ENCODE assay signal across 12 mouse cellular contexts in the genomic region with DNA sequence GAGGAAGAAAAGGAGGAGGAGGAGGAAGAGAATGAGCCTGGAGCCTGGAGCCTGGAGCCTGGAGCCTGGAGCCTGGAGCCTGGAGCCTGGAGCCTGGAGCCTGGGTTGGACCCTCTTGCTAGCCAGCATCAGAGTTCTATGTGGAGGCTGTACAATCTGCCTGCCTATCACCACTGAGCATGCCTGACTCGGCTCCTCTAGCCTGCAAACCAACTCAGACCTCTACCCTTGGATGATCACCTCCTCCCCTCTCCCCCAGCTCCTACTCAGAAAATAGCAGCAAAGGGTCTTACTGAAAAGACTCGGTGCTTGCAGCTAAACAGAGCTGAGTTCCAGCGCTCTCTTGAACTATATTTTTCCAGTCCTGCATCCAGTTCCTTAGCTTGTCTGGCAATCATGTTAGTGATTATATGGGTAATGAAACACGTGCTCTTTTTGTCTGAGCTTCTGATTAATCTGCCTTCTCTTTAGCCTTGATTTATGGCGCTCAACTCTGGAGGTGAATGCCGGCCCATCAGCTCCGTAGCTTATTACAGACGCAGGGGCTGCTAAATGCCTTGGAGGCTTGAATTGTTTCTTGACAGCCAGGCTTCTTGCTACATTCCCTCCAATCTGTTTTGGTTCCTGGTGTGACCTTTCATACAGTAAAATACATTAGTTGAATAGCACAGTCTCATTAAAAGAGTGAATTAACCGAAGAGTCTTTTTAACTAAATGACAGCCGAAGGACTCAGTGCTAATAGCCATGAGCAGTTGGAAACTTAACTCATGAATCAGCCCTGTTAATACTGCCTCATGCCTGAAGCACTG.
DNase-seq lines count a peak whose midpoint lies in the region; ATAC-seq and TF ChIP-seq lines count a peak whose summit lies in the region.
"Had no signal": no experiment of that assay in that cellular context is flagged by ENCODE, and none has a peak within 500 bp of the region (broad histone marks: within the 10 kb centered on the region; RNA-seq: fewer than 3 reads in every experiment).

No protein-coding gene starts in this region.

- no peak overlapping the region for H3K4me3 ChIP-seq in midbrain, embryonic 11.5 days (ENCODE audit: low read depth, low read length)
- no peak overlapping the region for H3K4me3 ChIP-seq in midbrain, embryonic 10.5 days
- H3K4me3 ChIP-seq in forebrain, postnatal 0 days (ENCODE audit: low read depth, low read length) = no peak overlapping the region
- H3K4me3 ChIP-seq in limb, embryonic 13.5 days = no peak overlapping the region
- H3K4me3 ChIP-seq in neural tube, embryonic 14.5 days (ENCODE audit: low read depth, low read length) = no peak overlapping the region

- H3K36me3 ChIP-seq in midbrain, embryonic 11.5 days (ENCODE audit: control insufficient read depth, insufficient read depth, low read length) = no peaks in the 10 kb centered on the region
- H3K36me3 ChIP-seq in midbrain, embryonic 10.5 days = no peaks in the 10 kb centered on the region
- H3K36me3 ChIP-seq in forebrain, postnatal 0 days (ENCODE audit: insufficient read depth) = no peaks in the 10 kb centered on the region
- no peaks in the 10 kb centered on the region for H3K36me3 ChIP-seq in limb, embryonic 13.5 days
- no peaks in the 10 kb centered on the region for H3K36me3 ChIP-seq in neural tube, embryonic 14.5 days (ENCODE audit: control insufficient read depth, insufficient read depth, low read length)

- ATAC-seq in midbrain, embryonic 11.5 days (ENCODE audit: low FRiP score) = no peak
- 0 out of 2 replicates have a peak, but pooled peaks have one; percentile 48 for ATAC-seq in forebrain, postnatal 0 days
- ATAC-seq in limb, embryonic 13.5 days (ENCODE audit: low FRiP score, low read depth) = no peak
- peak; percentile 80 for ATAC-seq in neural tube, embryonic 14.5 days (ENCODE audit: low read depth)
- ATAC-seq: CD4-positive, CD25-positive, alpha-beta regulatory T cell, adult 4 months; inflammation-experienced regulatory T-cells, adult 6 months had no signal

- H3K27ac ChIP-seq in midbrain, embryonic 11.5 days (ENCODE audit: low read depth, low read length) = no peak overlapping the region; the same call in 1 of the 2 replicates
- H3K27ac ChIP-seq in midbrain, embryonic 10.5 days (replicated peaks) = no peak overlapping the region
- no peak overlapping the region for H3K27ac ChIP-seq in forebrain, postnatal 0 days (ENCODE audit: low read depth, low read length)
- H3K27ac ChIP-seq in limb, embryonic 13.5 days = no peak overlapping the region
- H3K27ac ChIP-seq in neural tube, embryonic 14.5 days (ENCODE audit: low read depth, low read length) = no peak overlapping the region

- H3K9me3 ChIP-seq in midbrain, embryonic 11.5 days (ENCODE audit: control insufficient read depth, low read length) = no peaks in the 10 kb centered on the region
- no peaks in the 10 kb centered on the region for H3K9me3 ChIP-seq in midbrain, embryonic 10.5 days (replicated peaks)
- no peaks in the 10 kb centered on the region for H3K9me3 ChIP-seq in forebrain, postnatal 0 days (ENCODE audit: low read length)
- H3K9me3 ChIP-seq in limb, embryonic 13.5 days = no peaks in the 10 kb centered on the region
- no peaks in the 10 kb centered on the region for H3K9me3 ChIP-seq in neural tube, embryonic 14.5 days (ENCODE audit: control insufficient read depth, low read length)

- no peak overlapping the region for H3K9ac ChIP-seq in midbrain, embryonic 11.5 days (ENCODE audit: low read length)
- no peak overlapping the region for H3K9ac ChIP-seq in forebrain, postnatal 0 days
- H3K9ac ChIP-seq in limb, embryonic 13.5 days = no peak overlapping the region
- no peak overlapping the region for H3K9ac ChIP-seq in neural tube, embryonic 14.5 days (replicated peaks; ENCODE audit: low read depth, low read length)
- H3K9ac ChIP-seq: lung, embryonic 14.5 days had no signal

- H3K4me2 ChIP-seq in midbrain, embryonic 11.5 days = no peak overlapping the region
- no peak overlapping the region for H3K4me2 ChIP-seq in forebrain, postnatal 0 days (ENCODE audit: low read depth)
- peak overlapping the region; percentile 35 for H3K4me2 ChIP-seq in limb, embryonic 13.5 days (replicated peaks)
- no peak overlapping the region for H3K4me2 ChIP-seq in neural tube, embryonic 14.5 days (ENCODE audit: low read depth, low read length)
- H3K4me2 ChIP-seq: lung, embryonic 14.5 days had no signal

- no peak for TF ChIP-seq CTCF in forebrain, postnatal 0 days (IDR thresholded peaks at IDR 0.05; ENCODE audit: low read depth)

- DNase-seq in midbrain, embryonic 11.5 days (ENCODE audit: low spot score, missing footprints) = peak; percentile 87
- DNase-seq in midbrain, embryonic 10.5 days (ENCODE audit: low spot score) = no peak
- DNase-seq in forebrain, postnatal 0 days = peak; percentile 41
- no peak for DNase-seq in adrenal gland, postnatal 14 days
- DNase-seq in urinary bladder, adult 18-20 months (ENCODE audit: low spot score in 2 of 2) = no peak
- DNase-seq in cerebellum, postnatal 36 days = no peak
- DNase-seq: cerebellum, adult 9-11 months; lung, embryonic 14.5 days had no signal

- H3K4me1 ChIP-seq in midbrain, embryonic 11.5 days (ENCODE audit: control insufficient read depth, insufficient read depth, low read length) = peaks cover 5% of the 10 kb centered on the region
- peaks cover 10% of the 10 kb centered on the region; the same call in 1 of the 2 replicates for H3K4me1 ChIP-seq in midbrain, embryonic 10.5 days
- H3K4me1 ChIP-seq in forebrain, postnatal 0 days (ENCODE audit: insufficient read depth) = no peaks in the 10 kb centered on the region
- H3K4me1 ChIP-seq in limb, embryonic 13.5 days = peaks cover 34% of the 10 kb centered on the region
- peaks cover 8% of the 10 kb centered on the region; the same call in 1 of the 2 replicates for H3K4me1 ChIP-seq in neural tube, embryonic 14.5 days (ENCODE audit: control insufficient read depth, insufficient read depth, low read length)

- H3K27me3 ChIP-seq in midbrain, embryonic 11.5 days (ENCODE audit: control insufficient read depth, insufficient read depth, low read length) = no peaks in the 10 kb centered on the region; the same call in 1 of the 2 replicates
- peaks cover 42% of the 10 kb centered on the region for H3K27me3 ChIP-seq in midbrain, embryonic 10.5 days (ENCODE audit: low read depth, poor library complexity, severe bottlenecking)
- H3K27me3 ChIP-seq in forebrain, postnatal 0 days (ENCODE audit: insufficient read depth, low read length) = peaks cover 47% of the 10 kb centered on the region
- peaks cover 50% of the 10 kb centered on the region for H3K27me3 ChIP-seq in limb, embryonic 13.5 days
- peaks cover 22% of the 10 kb centered on the region for H3K27me3 ChIP-seq in neural tube, embryonic 14.5 days (ENCODE audit: control insufficient read depth, insufficient read depth, low read length)

- WGBS in midbrain, embryonic 11.5 days = 59% methylated on average over 10 of the region's 10 CpGs
- WGBS in midbrain, embryonic 10.5 days = 69% methylated on average over 10 of the region's 10 CpGs
- 7% methylated on average over 10 of the region's 10 CpGs for WGBS in forebrain, postnatal 0 days
- WGBS in limb, embryonic 13.5 days = 8% methylated on average over 10 of the region's 10 CpGs
- WGBS in neural tube, embryonic 14.5 days = 11% methylated on average over 10 of the region's 10 CpGs

Comparison
In these comparisons a context has a peak if more than half of its experiments do, and no peak if none do; other contexts are left out.
1. DNase-seq: peak in midbrain, embryonic 11.5 days (single experiment) and forebrain, postnatal 0 days (single experiment); none in midbrain, embryonic 10.5 days (single experiment), adrenal gland, postnatal 14 days (single experiment), urinary bladder, adult 18-20 months (0 of 2) and cerebellum, postnatal 36 days (0 of 2).
2. ATAC-seq: peak in forebrain, postnatal 0 days (single experiment) and neural tube, embryonic 14.5 days (single experiment); none in midbrain, embryonic 11.5 days (single experiment) and limb, embryonic 13.5 days (single experiment).